Mouse (Mus musculus) E14TG2a.4 (cell line): ENCODE measurements around the gene Ermard.
"Not testable (repeated sequence)": the region's sequence is repeated elsewhere in the genome, so short reads cannot be mapped to it uniquely, and the experiment has no call there.

Experiments used
- CTCF ChIP-seq: conservative IDR thresholded peaks from 2 replicates; pipeline ENCODE4 v1.5.1; 2014; ENCODE audit warnings: low read length
- POU5F1 ChIP-seq: IDR thresholded peaks from 2 replicates; pipeline ENCODE4 v1.6.1; 2014; ENCODE audit warnings: low read length, borderline replicate concordance

DNA sequence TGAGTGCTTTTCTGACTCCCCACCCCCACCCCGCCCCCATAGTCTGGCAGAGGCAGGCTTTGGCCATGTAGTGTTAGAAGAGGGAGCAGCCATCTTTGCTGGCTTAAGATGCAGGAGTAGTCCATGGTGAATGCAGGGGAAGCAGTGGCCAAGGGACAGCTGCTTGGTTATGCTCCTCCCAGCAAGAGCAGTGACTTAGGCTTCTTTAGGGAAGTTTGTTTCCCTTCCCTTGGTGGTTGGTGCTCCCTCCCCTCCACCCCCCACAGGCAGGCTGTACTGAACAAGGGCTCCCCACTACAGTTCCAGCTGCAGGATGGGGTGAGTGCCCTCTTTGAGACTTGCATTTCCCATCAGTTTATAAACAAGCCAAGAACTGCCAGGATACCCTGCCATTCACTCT lies 11.8 kb downstream of the Ermard start:
- TF ChIP-seq CTCF, POU5F1: not testable (repeated sequence)
